Mouse (Mus musculus): ENCODE measurements around the gene Dusp6. TPM values are rescaled to one million over a fixed set of nuclear protein-coding genes. Genes with fewer than 3 reads are reported as not detected.

The Dusp6 gene
- total and polyA plus RNA-seq, 2 experiments: 29.9 to 48.4 TPM

GRCm38 (mm10) chr10:99242721-99243120 is 20.3 kb upstream of the Dusp6 start:
- no peaks in the 10 kb centered on the region for H3K79me2 ChIP-seq (ENCODE audit: control insufficient read depth, insufficient read depth, low read length)
- H3K27me3 ChIP-seq (ENCODE audit: control insufficient read depth, insufficient read depth, low read length): no peaks in the 10 kb centered on the region
- no peaks in the 10 kb centered on the region for H3K4me1 ChIP-seq (ENCODE audit: control insufficient read depth, insufficient read depth, low read length)
- WGBS: 93% methylated on average over 10 of the region's 10 CpGs
- H3K36me3 ChIP-seq (ENCODE audit: control insufficient read depth, insufficient read depth, low read length): no peaks in the 10 kb centered on the region
- TF ChIP-seq CTCF (IDR thresholded peaks at IDR 0.05; ENCODE audit: low read depth, low read length) (no peak), POLR2A (IDR thresholded peaks at IDR 0.05; ENCODE audit: extremely low read depth, insufficient read depth, low read length) (no peak)
- no peak overlapping the region for H3K9ac ChIP-seq (ENCODE audit: low read depth, low read length)
- no peak overlapping the region for H3K4me3 ChIP-seq (ENCODE audit: insufficient read depth, low read depth, low read length)
- no peak for DNase-seq (ENCODE audit: extremely low read depth, low read depth, low spot score)
- H3K27ac ChIP-seq (replicated peaks; ENCODE audit: insufficient read depth, low read depth, low read length): no peak overlapping the region

- no peak overlapping the region for H3K9ac ChIP-seq (ENCODE audit: low read depth, low read length)
- 65% methylated on average over 5 of the region's 5 CpGs for WGBS
- H3K79me2 ChIP-seq (ENCODE audit: control insufficient read depth, insufficient read depth, low read length): no peaks in the 10 kb centered on the region
- H3K4me1 ChIP-seq (ENCODE audit: control insufficient read depth, insufficient read depth, low read length): no peaks in the 10 kb centered on the region
- no peak overlapping the region for H3K27ac ChIP-seq (replicated peaks; ENCODE audit: insufficient read depth, low read depth, low read length)
- no peak overlapping the region for H3K4me3 ChIP-seq (ENCODE audit: insufficient read depth, low read depth, low read length)
- TF ChIP-seq CTCF (IDR thresholded peaks at IDR 0.05; ENCODE audit: low read depth, low read length) (no peak), POLR2A (IDR thresholded peaks at IDR 0.05; ENCODE audit: extremely low read depth, insufficient read depth, low read length) (no peak)
- no peaks in the 10 kb centered on the region for H3K27me3 ChIP-seq (ENCODE audit: control insufficient read depth, insufficient read depth, low read length)
- no peaks in the 10 kb centered on the region for H3K36me3 ChIP-seq (ENCODE audit: control insufficient read depth, insufficient read depth, low read length)
- DNase-seq (ENCODE audit: extremely low read depth, low read depth, low spot score): no peak
These were observed 19.0 kb upstream of the Dusp6 start for GRCm38 (mm10) chr10:99243907-99244489.

DNA sequence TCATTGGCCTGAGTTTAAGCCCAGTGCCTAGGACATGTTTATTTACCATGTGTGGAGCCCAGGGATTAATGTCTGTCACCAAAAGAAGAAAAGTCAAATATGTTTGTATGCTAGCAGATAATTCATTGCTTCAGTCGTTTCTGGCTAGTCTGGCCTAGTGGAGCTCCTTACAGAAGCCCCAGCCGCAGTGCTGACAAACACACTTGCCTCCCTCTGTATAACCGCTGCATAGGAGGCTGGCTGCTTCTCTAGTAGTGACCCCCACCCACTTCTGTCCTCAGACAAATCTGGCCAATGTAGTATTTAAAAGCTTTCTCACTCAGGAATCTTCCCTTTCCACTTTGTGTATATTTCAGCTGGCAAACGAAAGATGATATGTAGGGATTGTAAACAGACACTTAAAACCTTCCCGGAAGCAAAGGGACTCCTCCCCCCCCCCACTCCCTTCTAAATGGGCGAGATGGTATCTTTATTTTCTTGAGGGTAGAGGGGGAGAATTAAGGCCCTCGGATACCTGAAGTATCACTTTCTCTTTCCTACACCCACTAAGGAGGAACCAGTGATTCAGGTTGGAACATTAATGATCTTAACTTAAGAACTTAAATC is 18.3 kb upstream of the Dusp6 start:
- Histone ChIP-seq H3K4me1 (ENCODE audit: control insufficient read depth, insufficient read depth, low read length) (no peaks in the 10 kb centered on the region), H3K27me3 (ENCODE audit: control insufficient read depth, insufficient read depth, low read length) (no peaks in the 10 kb centered on the region), H3K79me2 (ENCODE audit: control insufficient read depth, insufficient read depth, low read length) (no peaks in the 10 kb centered on the region), H3K27ac (replicated peaks; ENCODE audit: insufficient read depth, low read depth, low read length) (no peak overlapping the region), H3K36me3 (ENCODE audit: control insufficient read depth, insufficient read depth, low read length) (no peaks in the 10 kb centered on the region), H3K9ac (ENCODE audit: low read depth, low read length) (no peak overlapping the region), H3K4me3 (ENCODE audit: insufficient read depth, low read depth, low read length) (no peak overlapping the region)
- no peak for DNase-seq (ENCODE audit: extremely low read depth, low read depth, low spot score)
- WGBS: 43% methylated on average over 7 of the region's 7 CpGs
- TF ChIP-seq POLR2A (IDR thresholded peaks at IDR 0.05; ENCODE audit: extremely low read depth, insufficient read depth, low read length) (no peak), CTCF (IDR thresholded peaks at IDR 0.05; ENCODE audit: low read depth, low read length) (no peak)

DNA sequence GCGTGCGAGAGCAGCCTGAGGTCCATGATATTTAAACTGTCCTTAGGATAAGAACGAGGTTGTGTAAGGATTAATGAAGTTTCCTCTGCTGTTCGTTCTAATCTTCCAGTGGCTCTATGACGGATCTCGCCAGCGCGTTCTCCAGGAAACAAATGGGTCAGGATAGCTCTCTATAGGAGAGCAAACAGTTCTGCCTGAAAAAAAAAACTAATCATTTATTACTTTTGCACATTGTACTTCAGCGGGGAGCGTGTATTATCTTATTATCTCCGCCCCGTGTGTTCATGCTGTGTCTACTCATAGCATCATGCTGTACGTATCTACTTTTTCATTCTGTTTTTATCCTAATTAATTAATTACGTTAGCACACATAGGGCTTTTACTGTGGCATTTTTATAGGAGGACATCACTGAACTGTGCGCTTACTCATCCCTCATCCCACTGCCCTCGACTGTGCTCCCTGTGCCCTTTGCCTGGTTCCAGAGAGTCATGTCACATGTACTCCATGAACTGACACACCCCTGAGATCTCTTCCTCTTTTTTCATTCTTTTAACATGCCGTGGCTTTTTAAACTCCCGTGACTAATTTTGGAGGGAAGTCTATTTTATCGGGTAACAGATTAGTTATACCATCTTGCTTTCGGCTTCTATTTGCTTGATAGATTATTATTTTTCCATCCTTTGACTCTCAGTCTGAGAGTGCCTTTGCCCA is 16.1 kb upstream of the Dusp6 start:
- Histone ChIP-seq H3K36me3 (ENCODE audit: control insufficient read depth, insufficient read depth, low read length) (no peaks in the 10 kb centered on the region), H3K79me2 (ENCODE audit: control insufficient read depth, insufficient read depth, low read length) (no peaks in the 10 kb centered on the region), H3K4me1 (ENCODE audit: control insufficient read depth, insufficient read depth, low read length) (no peaks in the 10 kb centered on the region), H3K4me3 (ENCODE audit: insufficient read depth, low read depth, low read length) (no peak overlapping the region), H3K27me3 (ENCODE audit: control insufficient read depth, insufficient read depth, low read length) (no peaks in the 10 kb centered on the region), H3K9ac (ENCODE audit: low read depth, low read length) (no peak overlapping the region), H3K27ac (replicated peaks; ENCODE audit: insufficient read depth, low read depth, low read length) (no peak overlapping the region)
- DNase-seq (ENCODE audit: extremely low read depth, low read depth, low spot score): no peak
- 81% methylated on average over 20 of the region's 20 CpGs for WGBS
- TF ChIP-seq CTCF (IDR thresholded peaks at IDR 0.05; ENCODE audit: low read depth, low read length) (no peak), POLR2A (IDR thresholded peaks at IDR 0.05; ENCODE audit: extremely low read depth, insufficient read depth, low read length) (no peak)

GRCm38 (mm10) chr10:99250874-99251281 is 12.2 kb upstream of the Dusp6 start:
- Histone ChIP-seq H3K4me1 (ENCODE audit: control insufficient read depth, insufficient read depth, low read length) (peaks cover 5% of the 10 kb centered on the region; the same call in 1 of the 2 replicates), H3K9ac (ENCODE audit: low read depth, low read length) (no peak overlapping the region), H3K4me3 (ENCODE audit: insufficient read depth, low read depth, low read length) (no peak overlapping the region), H3K36me3 (ENCODE audit: control insufficient read depth, insufficient read depth, low read length) (no peaks in the 10 kb centered on the region), H3K27me3 (ENCODE audit: control insufficient read depth, insufficient read depth, low read length) (no peaks in the 10 kb centered on the region), H3K27ac (replicated peaks; ENCODE audit: insufficient read depth, low read depth, low read length) (no peak overlapping the region), H3K79me2 (ENCODE audit: control insufficient read depth, insufficient read depth, low read length) (no peaks in the 10 kb centered on the region)
- 81% methylated on average over 11 of the region's 11 CpGs for WGBS
- no peak for TF ChIP-seq CTCF (IDR thresholded peaks at IDR 0.05; ENCODE audit: low read depth, low read length)
- TF ChIP-seq POLR2A (IDR thresholded peaks at IDR 0.05; ENCODE audit: extremely low read depth, insufficient read depth, low read length): no peak
- no peak for DNase-seq (ENCODE audit: extremely low read depth, low read depth, low spot score)
